Mouse (Mus musculus): ENCODE results near the gene Cd276. TPM values are rescaled to one million over a fixed set of nuclear protein-coding genes. Genes with fewer than 3 reads are reported as not detected.

Gene Cd276
- total RNA-seq, 1 experiment from 2014 or later = 2.9 TPM

DNA sequence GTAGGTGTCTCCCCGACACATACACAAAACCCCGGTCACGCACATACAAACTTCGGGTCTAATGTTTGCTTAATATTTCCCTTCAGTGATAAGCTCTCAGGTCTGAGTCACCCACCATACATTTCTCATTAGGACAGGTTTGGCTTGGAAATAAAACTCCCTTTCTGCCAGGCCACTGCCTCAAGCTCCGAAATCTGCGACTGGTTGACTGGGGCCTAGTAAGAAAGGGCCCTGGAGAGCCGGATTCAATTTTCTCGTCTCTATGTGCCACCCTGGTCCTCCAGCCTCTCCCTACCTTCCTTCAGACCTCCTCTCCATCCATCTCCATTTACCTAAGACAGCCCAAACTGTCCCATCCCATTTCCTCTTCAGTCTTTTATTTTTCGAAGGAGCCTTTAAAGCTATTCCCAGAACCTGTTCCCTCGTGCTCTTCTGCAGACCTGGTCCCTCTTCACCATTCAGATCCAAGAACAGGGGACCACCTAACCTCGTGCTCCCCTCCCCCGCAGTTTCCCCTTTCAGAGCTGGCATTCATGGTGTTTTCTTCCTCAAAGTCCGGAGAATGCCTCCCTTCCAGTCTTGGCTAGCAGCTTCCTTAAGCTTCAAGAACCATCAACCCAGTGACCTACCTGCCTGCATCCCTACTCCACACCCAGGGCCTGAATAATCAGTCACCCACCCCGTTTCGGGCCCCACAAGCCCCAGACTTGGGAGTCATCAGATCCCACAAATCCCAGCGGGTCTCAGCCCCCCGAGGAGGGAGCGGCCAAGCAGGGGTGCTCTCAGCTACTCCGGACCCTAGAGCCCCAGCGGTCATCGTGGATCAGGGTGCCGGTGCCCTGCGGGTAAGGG is 955 bp downstream of the Cd276 start:
- ATAC-seq (ENCODE audit: extremely low read depth, insufficient number of reproducible peaks, low FRiP score, poor library complexity, severe bottlenecking) = no peak

DNA sequence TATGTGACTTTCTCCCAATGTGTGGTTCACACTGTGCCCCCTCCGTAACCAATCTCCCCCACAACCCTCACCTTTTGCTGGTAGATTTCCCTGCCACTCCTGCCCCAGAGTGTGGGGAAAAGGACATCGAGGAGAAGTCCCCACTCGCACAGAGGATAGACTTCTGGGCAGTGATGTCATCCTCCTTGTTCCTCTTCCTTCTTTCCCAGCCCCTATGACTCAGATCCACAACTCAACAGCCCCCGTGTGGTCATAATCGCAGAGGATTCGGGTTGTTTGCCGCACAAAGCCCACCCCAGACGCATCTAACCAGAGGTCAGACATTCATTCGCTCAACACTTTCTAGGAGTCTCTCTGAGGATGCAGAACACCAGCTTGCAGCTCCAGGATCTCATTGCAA is 3.2 kb downstream of the Cd276 start:
- peak; percentile 21; the same call in 1 of the 2 replicates for ATAC-seq (ENCODE audit: extremely low read depth, insufficient number of reproducible peaks, low FRiP score, poor library complexity, severe bottlenecking)

DNA sequence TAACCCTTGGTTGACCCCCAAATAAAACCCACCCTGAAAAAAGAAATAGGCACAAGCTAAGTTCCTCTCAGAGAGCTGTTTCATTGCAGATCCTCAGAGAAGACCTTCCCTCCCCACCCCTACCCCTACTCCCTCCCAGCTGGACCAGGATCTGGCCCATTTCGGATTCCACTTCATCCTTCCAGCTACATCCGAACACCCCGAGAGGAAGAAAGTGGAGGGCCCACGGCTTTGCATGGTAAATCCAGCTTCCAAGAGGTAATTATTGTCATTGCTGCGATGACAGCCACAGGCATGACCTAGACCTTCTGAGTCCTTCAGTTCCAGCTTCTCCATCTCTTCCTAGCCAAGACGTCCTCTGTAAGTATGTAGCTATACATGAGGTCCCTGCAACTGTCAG is 4.3 kb downstream of the Cd276 start:
- ATAC-seq (ENCODE audit: extremely low read depth, insufficient number of reproducible peaks, low FRiP score, poor library complexity, severe bottlenecking) = no peak

DNA sequence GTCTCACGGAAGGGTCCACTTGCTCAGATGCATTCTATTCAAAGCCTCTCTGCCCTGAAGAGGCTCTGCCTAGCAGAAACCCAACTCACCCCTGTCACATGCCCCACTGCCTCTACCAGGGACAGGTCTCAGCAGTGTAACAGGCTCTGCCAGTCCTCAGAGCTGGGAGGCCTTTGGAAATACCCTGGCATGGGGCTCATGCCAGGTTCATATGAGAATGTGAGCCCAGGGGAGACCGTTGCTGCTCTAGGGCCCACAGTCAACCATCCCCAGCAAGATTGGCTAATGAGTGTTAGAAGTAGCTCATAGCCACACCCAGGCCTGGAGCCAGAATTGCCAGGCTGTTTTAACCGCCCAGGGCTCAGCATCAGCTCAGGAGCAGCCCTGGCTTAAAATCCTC is 5.5 kb downstream of the Cd276 start:
- no peak for ATAC-seq (ENCODE audit: extremely low read depth, insufficient number of reproducible peaks, low FRiP score, poor library complexity, severe bottlenecking)

DNA sequence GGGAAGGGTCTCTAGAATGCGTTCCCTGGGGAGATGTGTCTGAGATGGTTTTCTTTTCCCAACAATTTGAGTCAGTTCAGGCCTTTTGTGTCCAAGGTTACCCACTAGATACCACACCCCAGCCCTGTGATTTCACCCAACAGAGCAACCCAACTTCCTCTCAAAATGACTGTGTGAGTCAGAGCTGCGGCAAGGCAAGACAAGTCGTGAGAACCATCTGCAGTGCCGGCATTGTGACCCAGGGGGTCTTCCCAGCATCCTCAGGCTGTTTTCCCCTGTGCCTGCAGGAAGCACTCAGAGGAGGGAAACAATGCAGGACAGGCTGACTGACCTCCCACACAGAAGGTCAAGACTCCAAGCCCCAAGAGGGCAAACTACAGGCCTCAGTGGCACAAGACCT is 6.3 kb downstream of the Cd276 start:
- peak; percentile 24; the same call in 1 of the 2 replicates for ATAC-seq (ENCODE audit: extremely low read depth, insufficient number of reproducible peaks, low FRiP score, poor library complexity, severe bottlenecking)

DNA sequence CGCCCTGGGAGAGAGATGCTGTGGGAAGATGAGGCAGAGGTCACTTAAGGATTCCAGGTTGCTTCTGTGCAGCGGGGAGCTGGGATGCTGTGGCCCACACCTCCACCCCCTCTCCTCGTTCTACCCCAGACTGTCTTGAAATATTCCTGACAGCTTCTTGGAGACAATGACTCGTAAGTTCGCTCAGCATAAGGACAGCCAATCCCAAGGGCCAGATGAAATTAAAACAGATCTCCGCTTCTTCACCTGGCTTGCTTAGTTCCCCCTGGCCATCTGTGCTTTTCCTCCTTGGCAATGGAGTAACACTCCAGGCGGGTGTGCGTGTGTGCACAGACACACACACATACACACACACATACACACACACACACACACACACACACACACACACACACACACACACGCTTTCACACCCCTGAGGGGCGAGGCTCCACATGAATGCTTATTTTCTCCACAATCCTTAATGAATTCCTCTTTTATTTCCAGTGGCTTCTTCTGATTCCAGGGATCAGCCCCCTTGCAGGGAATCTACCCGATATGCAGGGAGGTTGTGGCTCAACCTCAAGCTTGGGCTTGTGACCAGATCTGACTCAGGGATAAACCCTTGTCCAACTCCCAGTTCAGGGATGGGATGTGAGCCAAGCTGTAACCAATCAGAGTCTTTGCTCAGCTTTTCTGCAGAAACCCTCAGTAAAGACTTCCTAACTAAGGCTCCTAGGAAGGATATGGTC is 8.4 kb downstream of the Cd276 start:
- no peak for ATAC-seq (ENCODE audit: extremely low read depth, insufficient number of reproducible peaks, low FRiP score, poor library complexity, severe bottlenecking)

DNA sequence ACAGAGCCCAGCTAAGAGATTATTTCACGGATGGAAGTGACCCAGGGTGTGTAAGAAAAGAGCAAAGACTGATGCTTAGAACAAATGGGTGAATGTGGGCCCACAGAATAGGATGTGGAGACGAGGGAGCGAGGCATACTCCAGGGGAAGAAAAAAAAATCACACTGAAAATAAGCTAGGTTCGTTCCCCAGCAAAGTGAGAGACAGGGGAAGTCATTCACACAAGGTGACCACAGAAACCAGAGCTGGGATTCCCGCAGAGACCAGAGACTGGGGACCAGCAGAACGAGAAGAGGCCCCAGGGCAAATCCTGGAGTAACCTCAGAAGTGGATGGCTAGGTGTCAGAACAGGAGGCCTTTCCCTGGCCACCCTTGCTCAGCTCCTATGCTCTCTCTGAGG is 9.8 kb downstream of the Cd276 start:
- ATAC-seq (ENCODE audit: extremely low read depth, insufficient number of reproducible peaks, low FRiP score, poor library complexity, severe bottlenecking) = no peak

DNA sequence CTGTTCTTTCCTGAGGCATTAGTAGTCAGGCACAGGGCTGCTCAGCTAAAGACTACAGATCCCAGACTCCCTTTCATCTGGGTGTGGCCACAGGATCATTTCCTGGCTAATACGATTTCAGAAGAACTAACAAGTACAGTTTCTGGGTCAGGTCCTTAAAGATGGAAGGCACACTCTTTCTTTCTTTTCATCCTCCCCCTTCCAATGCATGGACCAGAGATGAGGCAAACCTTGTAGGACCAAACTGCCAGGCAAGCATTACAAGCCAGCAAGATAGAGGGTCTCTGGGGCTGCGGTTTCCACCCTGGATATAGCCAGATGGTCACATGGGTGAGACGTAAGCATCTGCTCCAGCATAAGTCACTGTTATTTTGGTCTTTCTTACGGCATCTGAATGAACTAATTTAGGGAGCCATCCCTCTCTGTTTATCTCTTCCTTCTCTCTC is 10.3 kb downstream of the Cd276 start:
- ATAC-seq (ENCODE audit: extremely low read depth, insufficient number of reproducible peaks, low FRiP score, poor library complexity, severe bottlenecking) = no peak

DNA sequence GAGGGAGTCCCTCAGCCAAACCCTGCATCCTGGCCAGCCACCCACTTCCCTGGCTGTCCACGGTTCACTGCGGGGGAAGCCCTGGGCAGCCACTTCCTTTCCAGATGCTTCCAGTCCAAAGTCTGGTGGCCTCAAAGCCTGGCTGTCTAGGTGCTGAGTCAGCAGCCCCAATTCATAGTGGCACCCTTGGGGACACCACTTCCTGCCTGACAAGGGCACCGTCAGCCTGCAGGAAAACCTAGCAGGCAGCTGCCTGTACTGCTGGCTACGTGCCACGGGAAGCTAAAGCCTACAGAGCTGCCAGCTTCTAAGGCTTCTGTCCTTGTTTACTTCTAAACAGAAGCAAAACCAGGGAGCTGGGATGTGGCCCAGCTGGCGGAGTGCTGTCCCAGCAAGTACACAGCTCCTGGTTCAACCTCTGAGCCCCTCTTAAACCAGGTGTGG is 13.3 kb downstream of the Cd276 start:
- peak; percentile 31; the same call in 1 of the 2 replicates for ATAC-seq (ENCODE audit: extremely low read depth, insufficient number of reproducible peaks, low FRiP score, poor library complexity, severe bottlenecking)

DNA sequence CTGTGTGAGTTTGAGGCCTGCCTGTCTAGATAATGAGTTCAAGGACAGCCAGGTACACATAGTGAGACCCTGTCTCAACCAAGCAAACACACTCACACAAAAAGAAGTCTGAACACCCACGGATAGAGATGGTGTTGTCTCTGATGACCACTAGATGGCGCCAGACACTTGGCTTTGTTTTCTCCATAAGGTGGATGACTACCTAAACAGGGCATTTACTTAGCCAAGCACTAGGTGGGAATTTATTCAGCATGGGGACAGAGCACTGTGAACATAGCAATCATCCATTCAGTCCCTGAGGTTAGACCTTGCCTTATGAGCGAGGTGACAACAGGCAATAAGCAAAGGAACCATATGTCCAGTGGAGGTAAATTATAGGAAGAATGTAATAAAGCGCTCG is 15.4 kb downstream of the Cd276 start:
- peak; percentile 44; the same call in 1 of the 2 replicates for ATAC-seq (ENCODE audit: extremely low read depth, insufficient number of reproducible peaks, low FRiP score, poor library complexity, severe bottlenecking)

DNA sequence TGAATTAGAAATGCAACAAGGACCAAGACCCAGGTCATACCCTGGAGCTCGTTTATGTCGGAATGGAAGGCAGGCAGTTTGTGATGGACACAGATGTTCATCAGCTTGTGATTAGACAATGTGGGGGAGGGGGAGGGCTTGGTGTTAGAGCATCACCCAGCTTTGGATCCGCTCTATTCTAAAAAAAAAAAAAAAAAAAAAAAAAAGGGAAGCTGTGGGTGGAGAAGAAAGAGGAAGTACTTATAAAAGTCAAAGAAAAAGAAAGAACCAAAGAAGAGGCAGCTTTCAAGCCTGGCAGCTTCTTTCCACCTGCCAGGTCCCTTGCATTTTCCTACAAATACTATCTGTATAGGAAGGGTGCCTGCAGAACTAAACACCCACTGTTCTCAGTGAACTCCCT is 17.5 kb downstream of the Cd276 start:
- ATAC-seq (ENCODE audit: extremely low read depth, insufficient number of reproducible peaks, low FRiP score, poor library complexity, severe bottlenecking) = peak; percentile 4

DNA sequence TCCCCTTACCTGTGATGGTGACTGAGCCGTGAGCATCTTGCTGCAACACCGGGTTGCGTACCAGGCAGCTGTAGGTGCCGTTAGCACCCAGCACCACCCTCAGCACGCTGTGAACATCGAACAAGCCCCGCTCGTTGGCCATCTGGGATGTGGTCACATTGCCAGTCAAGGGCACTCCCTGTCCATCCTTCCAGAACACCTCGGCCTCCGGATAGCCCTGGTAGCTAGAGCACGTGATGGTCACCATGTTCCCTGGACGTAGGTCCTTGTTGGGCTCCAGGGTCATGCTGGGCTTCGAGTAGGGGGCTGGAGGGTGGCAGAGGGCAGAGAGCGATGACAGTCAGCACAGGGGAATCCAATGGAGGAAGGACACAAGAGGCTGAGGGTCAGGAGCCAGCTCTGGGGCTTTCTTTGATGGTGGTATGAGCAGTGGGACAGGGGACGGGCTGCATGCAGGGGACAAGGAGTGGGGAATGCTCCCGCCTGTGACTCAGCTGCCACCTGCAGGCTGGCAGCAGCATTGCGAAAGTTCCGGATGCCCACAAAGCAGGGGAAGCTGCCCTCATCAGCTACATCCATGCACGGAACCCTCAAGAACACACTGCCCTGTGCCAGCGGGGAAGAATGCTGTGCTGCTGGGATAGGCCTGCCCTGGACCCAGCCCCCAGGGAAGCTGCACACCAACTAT is 19.6 kb downstream of the Cd276 start:
- ATAC-seq (ENCODE audit: extremely low read depth, insufficient number of reproducible peaks, low FRiP score, poor library complexity, severe bottlenecking) = peak; percentile 62

DNA sequence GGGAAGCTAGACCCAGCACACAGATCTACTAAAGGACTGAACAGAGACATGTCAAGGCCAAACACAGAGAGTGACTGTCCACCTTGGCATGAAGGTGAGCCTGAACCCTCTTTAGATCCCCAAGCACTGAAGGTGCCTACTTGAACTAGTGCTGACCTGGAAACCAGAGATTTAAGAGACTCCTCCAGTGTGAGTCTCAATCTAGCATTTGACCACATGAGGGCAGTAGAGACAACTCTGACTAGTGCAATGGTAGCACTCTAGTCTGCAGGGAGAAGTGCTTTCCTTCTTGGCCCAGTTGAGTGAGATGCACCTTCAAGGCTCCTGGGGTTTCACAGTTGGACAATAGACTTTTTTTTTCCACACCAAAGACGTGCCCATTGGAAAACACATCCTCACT is 20.5 kb downstream of the Cd276 start:
- peak; percentile 59; the same call in 1 of the 2 replicates for ATAC-seq (ENCODE audit: extremely low read depth, insufficient number of reproducible peaks, low FRiP score, poor library complexity, severe bottlenecking)

DNA sequence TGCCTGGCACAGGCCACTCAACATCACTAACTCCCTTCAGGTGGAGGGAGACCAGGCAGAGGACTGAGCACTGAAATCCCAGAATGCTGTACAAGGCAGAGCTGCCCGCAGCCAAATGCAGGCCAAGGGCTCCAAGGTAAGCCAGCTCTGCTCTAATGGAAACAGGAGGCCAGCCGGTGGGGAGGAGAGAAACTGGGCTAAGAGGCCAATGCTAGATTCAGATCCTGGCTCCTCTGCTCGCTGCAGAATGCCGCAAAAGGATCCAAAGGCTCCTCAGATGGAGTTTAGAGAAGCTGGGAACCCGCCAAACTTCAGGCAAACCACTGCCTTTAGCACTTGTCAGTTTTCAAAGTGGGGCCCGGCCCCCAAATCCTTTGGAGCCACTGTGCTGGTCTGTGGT is 21.9 kb downstream of the Cd276 start:
- ATAC-seq (ENCODE audit: extremely low read depth, insufficient number of reproducible peaks, low FRiP score, poor library complexity, severe bottlenecking) = no peak

DNA sequence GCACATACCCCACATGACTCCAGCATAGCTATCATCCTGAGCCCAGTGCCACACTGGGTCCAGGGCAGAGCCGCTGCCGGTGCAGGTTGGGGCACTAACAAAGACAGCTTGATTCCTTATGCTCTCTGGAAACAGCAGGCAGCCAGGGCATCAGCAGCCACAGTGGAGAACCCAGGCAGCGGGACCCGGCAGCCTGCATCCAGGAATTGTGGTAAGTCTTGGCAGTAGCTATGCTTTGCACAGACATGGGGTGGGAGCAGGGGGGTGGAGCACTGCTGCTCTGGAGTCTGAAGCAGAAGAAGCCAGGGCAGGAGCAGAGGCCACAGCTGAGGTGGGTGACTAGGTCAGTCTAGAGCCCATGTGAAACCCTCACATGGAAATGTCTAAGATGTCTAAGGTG is 23.0 kb downstream of the Cd276 start:
- no peak for ATAC-seq (ENCODE audit: extremely low read depth, insufficient number of reproducible peaks, low FRiP score, poor library complexity, severe bottlenecking)

DNA sequence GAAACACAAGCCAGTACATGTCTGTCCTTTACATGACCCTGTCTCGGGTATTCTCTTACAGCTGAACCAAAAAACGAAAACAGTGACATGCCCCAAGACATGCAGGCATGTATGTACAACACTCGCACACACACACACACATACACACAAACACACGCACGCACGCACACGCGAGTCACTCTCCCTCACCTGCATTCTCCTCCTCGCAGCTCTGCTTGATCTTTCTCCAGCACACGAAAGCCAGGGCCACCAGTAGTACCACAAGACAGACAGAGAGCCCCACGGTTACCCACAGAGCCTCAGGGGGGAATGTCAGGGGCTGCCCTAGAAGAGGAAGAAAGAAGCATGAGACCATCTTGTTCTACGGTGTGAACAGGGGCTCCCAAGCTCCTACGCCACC is 24.8 kb downstream of the Cd276 start:
- no peak for ATAC-seq (ENCODE audit: extremely low read depth, insufficient number of reproducible peaks, low FRiP score, poor library complexity, severe bottlenecking)

DNA sequence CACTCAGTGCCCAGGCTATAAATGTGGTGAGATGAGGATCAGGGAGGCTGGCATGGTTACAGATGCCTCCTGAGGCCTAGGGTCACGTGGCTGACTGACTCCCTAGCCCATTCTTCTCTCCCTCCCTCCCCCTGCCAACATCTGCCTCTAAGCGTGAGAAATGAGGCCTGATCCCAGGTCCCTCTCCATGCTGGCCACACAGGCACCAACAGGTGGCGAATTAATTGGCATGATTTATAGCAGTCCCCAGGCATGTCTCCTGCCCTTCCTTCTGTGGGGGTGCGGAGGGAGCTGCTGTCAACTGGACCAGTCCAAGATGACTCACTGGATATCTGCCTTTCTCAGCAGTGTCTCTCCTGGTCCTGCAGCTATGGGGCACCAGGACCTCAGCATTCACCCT is 27.4 kb downstream of the Cd276 start:
- ATAC-seq (ENCODE audit: extremely low read depth, insufficient number of reproducible peaks, low FRiP score, poor library complexity, severe bottlenecking) = no peak

DNA sequence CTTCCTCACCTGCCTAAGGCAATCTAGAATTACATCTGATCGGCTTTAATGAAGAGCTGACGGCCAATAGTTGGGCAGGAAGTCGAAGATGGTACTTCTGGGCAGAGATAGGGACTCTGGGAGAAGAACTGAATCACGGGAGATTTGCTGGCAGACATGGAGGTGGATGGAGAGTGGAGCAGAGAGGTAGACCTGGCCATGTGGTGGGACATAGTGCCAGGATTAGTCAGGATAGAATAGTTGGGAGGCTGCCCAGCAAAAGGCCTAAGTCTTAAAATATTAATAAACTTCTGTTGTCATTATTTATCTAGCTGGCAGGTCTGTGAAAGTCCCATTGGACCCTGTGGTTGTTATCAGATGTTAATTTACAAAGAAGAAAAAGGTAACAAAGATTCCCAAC is 30.1 kb downstream of the Cd276 start:
- no peak for ATAC-seq (ENCODE audit: extremely low read depth, insufficient number of reproducible peaks, low FRiP score, poor library complexity, severe bottlenecking)

DNA sequence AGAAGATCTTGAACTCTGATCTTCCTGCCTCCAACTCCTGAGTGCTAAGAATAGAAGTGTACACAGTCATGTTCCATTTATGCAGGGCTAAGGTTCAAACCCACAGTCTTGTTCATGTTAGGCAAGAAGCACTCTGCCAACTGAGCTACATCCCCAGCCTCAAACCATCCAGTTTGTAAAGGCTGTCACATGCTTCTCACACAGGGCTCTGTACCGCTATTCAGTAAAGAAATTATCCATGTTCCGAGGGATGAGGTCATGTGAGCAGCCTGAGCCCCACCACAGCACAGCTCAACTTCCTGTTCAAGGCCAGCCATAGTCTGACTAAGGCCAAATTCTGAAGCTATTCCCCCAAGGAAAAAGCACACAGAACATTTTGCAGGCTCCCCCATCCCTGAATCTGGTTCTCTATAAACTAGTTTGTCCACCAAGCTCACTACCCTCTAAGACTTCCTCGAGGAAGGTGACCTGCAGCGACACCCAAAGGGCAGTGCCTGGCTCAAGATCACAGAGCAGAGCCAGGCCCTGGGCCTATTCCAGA is 33.3 kb downstream of the Cd276 start:
- no peak for ATAC-seq (ENCODE audit: extremely low read depth, insufficient number of reproducible peaks, low FRiP score, poor library complexity, severe bottlenecking)
